Mouse (Mus musculus): Measurements from ENCODE around the gene Lrrc66. TPM values are rescaled to one million over a fixed set of nuclear protein-coding genes. Genes with fewer than 3 reads are reported as not detected.

Gene Lrrc66
- total RNA-seq, 2 experiments from 2014 or later = not detected

- DNase-seq = no peak
Measured at GRCm38 (mm10) chr5:73556733-73557425, 75.4 kb downstream of the Lrrc66 start.

Other genes with a start within 250 kb of the Lrrc66 start
- not detected for gene Cwh43, start 226.5 kb downstream of the Lrrc66 start, total RNA-seq (2021)
- 10 to 100 TPM; 37.9 to 57.2 TPM for gene Dcun1d4, start 151.5 kb downstream of the Lrrc66 start, total RNA-seq (2021)
- 10 to 100 TPM; 23.2 to 25.7 TPM for gene Sgcb, start 15.3 kb upstream of the Lrrc66 start, total RNA-seq (2021)
- gene Spata18, start 18.9 kb upstream of the Lrrc66 start, total RNA-seq (2021) = under 1 TPM in 1 of 2 experiments, not detected in 1; 0.16 TPM